Mouse (Mus musculus) bone marrow macrophage, adult 2 months (primary cell): ENCODE measurements around the gene Krtap5-4. TPM values are rescaled to one million over a fixed set of nuclear protein-coding genes. Genes with fewer than 3 reads are reported as not detected.
"Not testable (repeated sequence)": the region's sequence is repeated elsewhere in the genome, so short reads cannot be mapped to it uniquely, and the experiment has no call there.

ENCODE experiments used
- H3K27ac ChIP-seq: 2 replicates; pipeline ENCODE4 v1.5.1; 2012; ENCODE audit warnings: low read depth, low read length; ENCODE audit not compliant: insufficient read depth
- H3K4me1 ChIP-seq: 2 replicates; pipeline ENCODE4 v1.6.1; 2012; ENCODE audit warnings: low read length; ENCODE audit not compliant: control insufficient read depth, insufficient read depth
- H3K4me3 ChIP-seq: 2 replicates; pipeline ENCODE4 v1.5.1; 2012; ENCODE audit warnings: mild to moderate bottlenecking, low read length, moderate library complexity; ENCODE audit not compliant: insufficient read depth
- CTCF ChIP-seq: IDR thresholded peaks from 2 replicates; pipeline ENCODE4 v1.5.1; 2012; ENCODE audit warnings: low read depth, mild to moderate bottlenecking, low read length, moderate library complexity
- POLR2A ChIP-seq: IDR thresholded peaks from 2 replicates; pipeline ENCODE4 v1.6.1; 2012; ENCODE audit warnings: mild to moderate bottlenecking, low read depth, low read length, borderline replicate concordance
- polyA plus RNA-seq: library from polyadenylated mRNA; stranded (reverse); fragments of >200 nt; gene quantifications from 2 replicates; pipeline ENCODE4 v1.2.4, GENCODE M21; 2012; ENCODE audit not compliant: missing spikeins, insufficient read depth, insufficient read length

Krtap5-4 gene
- polyA plus RNA-seq = not detected in 2 replicates

- H3K4me3 ChIP-seq = no peak within 1 kb of the TSS
- H3K27ac ChIP-seq = no peak within 1 kb of the TSS
- H3K4me1 ChIP-seq = no peaks in the 10 kb centered on the region
- no peak for TF ChIP-seq POLR2A
- TF ChIP-seq CTCF = no peak
Observed at GRCm38 (mm10) chr7:142303249-142303648, at the start of gene Krtap5-4. TSS of gene Krtap5-4 (plus strand) at chr7:142303549.

- no peak overlapping the region for H3K4me3 ChIP-seq
- no peak overlapping the region for H3K27ac ChIP-seq
- no peak for TF ChIP-seq POLR2A
- TF ChIP-seq CTCF = peak; percentile 46; the same call in 1 of the 2 replicates
- H3K4me1 ChIP-seq = no peaks in the 10 kb centered on the region
Observed at GRCm38 (mm10) chr7:142255517-142255916, 47.8 kb upstream of the Krtap5-4 start.

- H3K4me3 ChIP-seq, H3K4me1 ChIP-seq, H3K27ac ChIP-seq: not testable (repeated sequence)
Observed at GRCm38 (mm10) chr7:142258254-142258653, 45.1 kb upstream of the Krtap5-4 start, which contains the start of gene Gm2431. TSS of gene Gm2431 (minus strand) at chr7:142258354.

GRCm38 (mm10) chr7:142274263-142274662, 29.1 kb upstream of the Krtap5-4 start, which contains the start of gene Gm4559:
TSS of gene Gm4559 (minus strand) at chr7:142274363.
- not testable (repeated sequence) for H3K4me3 ChIP-seq, H3K27ac ChIP-seq, H3K4me1 ChIP-seq

GRCm38 (mm10) chr7:142278183-142278582, 25.2 kb upstream of the Krtap5-4 start:
- H3K27ac ChIP-seq, H3K4me1 ChIP-seq, H3K4me3 ChIP-seq: not testable (repeated sequence)
- 0 out of 2 replicates have a peak, but pooled peaks have one; percentile 21 for TF ChIP-seq CTCF

GRCm38 (mm10) chr7:142279291-142279690, 24.1 kb upstream of the Krtap5-4 start:
- H3K4me3 ChIP-seq, H3K27ac ChIP-seq, H3K4me1 ChIP-seq: not testable (repeated sequence)

GRCm38 (mm10) chr7:142282847-142283246, 20.5 kb upstream of the Krtap5-4 start:
- not testable (repeated sequence) for H3K4me3 ChIP-seq, H3K27ac ChIP-seq, H3K4me1 ChIP-seq

GRCm38 (mm10) chr7:142284023-142284591, 19.2 kb upstream of the Krtap5-4 start:
- Histone ChIP-seq H3K27ac (peak overlapping the region; percentile 21; the same call in 1 of the 2 replicates), H3K4me1 (0 out of 2 replicates have a peak, but pooled peaks cover 2% of the 10 kb centered on the region), H3K4me3 (peak overlapping the region; percentile 66)
- TF ChIP-seq POLR2A (no peak), CTCF (no peak)

- H3K27ac ChIP-seq = peak overlapping the region; percentile 21; the same call in 1 of the 2 replicates
- peak overlapping the region; percentile 66 for H3K4me3 ChIP-seq
- TF ChIP-seq POLR2A (no peak), CTCF (peak; percentile 78)
- H3K4me1 ChIP-seq = 0 out of 2 replicates have a peak, but pooled peaks cover 2% of the 10 kb centered on the region
Observed at GRCm38 (mm10) chr7:142284615-142285080, 18.7 kb upstream of the Krtap5-4 start.

- 0 out of 2 replicates have a peak, but pooled peaks cover 2% of the 10 kb centered on the region for H3K4me1 ChIP-seq
- no peak overlapping the region for H3K27ac ChIP-seq
- peak overlapping the region; percentile 66; the same call in 1 of the 2 replicates for H3K4me3 ChIP-seq
- TF ChIP-seq CTCF = no peak
- no peak for TF ChIP-seq POLR2A
Observed at GRCm38 (mm10) chr7:142285130-142285835, 18.1 kb upstream of the Krtap5-4 start.

GRCm38 (mm10) chr7:142285910-142286612, 17.3 kb upstream of the Krtap5-4 start:
- not testable (repeated sequence) for H3K27ac ChIP-seq, H3K4me3 ChIP-seq, H3K4me1 ChIP-seq
